Mouse (Mus musculus) kidney, adult 9 months (tissue): ENCODE results near the gene Vav1.

Experiments used
- DNase-seq: peaks from one replicate; pipeline ENCODE4 v3.0.0; 2022

The Vav1 gene

GRCm38 (mm10) chr17:57344029-57344707, 65.3 kb downstream of the Vav1 start:
- no peak for DNase-seq

- DNase-seq, result peak; percentile 13
Measured at GRCm38 (mm10) chr17:57347017-57347416, 68.1 kb downstream of the Vav1 start.

GRCm38 (mm10) chr17:57347781-57348180, 68.9 kb downstream of the Vav1 start:
- no peak for DNase-seq

- DNase-seq, result no peak
Measured at GRCm38 (mm10) chr17:57349067-57349466, 70.2 kb downstream of the Vav1 start.

- DNase-seq, result no peak
Measured at GRCm38 (mm10) chr17:57350212-57350611, 71.3 kb downstream of the Vav1 start.

GRCm38 (mm10) chr17:57351107-57351506, 72.2 kb downstream of the Vav1 start:
- DNase-seq, result no peak

GRCm38 (mm10) chr17:57358441-57358840, 79.5 kb downstream of the Vav1 start, which contains the start of gene Adgre1:
Gene Adgre1 (plus strand): TSS chr17:57358691.
- DNase-seq, result no peak

- no peak for DNase-seq
Measured at GRCm38 (mm10) chr17:57359485-57360241, 80.8 kb downstream of the Vav1 start.
